Mouse (Mus musculus) CH12.LX (cell line): Measurements from ENCODE around the gene Sp110. TPM values are rescaled to one million over a fixed set of nuclear protein-coding genes. Genes with fewer than 3 reads are reported as not detected.

Source experiments
- polyA plus RNA-seq: library from polyadenylated mRNA; unstranded; fragments of >175 nt; gene quantifications from 2 replicates; pipeline ENCODE4 v1.2.1, GENCODE M21; 2012; ENCODE audit warnings: low read depth; ENCODE audit not compliant: insufficient read length
- total RNA-seq, 2 experiments: library from RNA; depleted of rRNA; stranded (reverse); fragments of 300-350 nt in 1 of 2; fragments of >200 nt in 1 of 2; gene quantifications; 2 replicates each; pipeline ENCODE4 v1.2.3; 2012 to 2014

Gene Sp110
- total and polyA plus RNA-seq, 3 experiments, result 61.7 to 175 (median 77.8) TPM

Other genes starting within 250 kb of the Sp110 start
- gene G530012D18Rik, start 23.1 kb downstream of the Sp110 start, total RNA-seq (2012; rRNA removed), result 9.1 and 10.4 TPM in 2 replicates
- not detected in 2 replicates for gene G530012D18Rik, start 23.1 kb downstream of the Sp110 start, total RNA-seq (2014; rRNA removed)
- gene G530012D18Rik, start 23.1 kb downstream of the Sp110 start, polyA plus RNA-seq, result 69.3 and 72.5 TPM in 2 replicates
- gene Sp140, start 1.6 kb upstream of the Sp110 start, total RNA-seq (2012; rRNA removed), result 116 and 127 TPM in 2 replicates
- 197 and 211 TPM in 2 replicates for gene Sp140, start 1.6 kb upstream of the Sp110 start, total RNA-seq (2014; rRNA removed)
- 241 and 256 TPM in 2 replicates for gene Sp140, start 1.6 kb upstream of the Sp110 start, polyA plus RNA-seq
- 21.1 and 24.7 TPM in 2 replicates for gene Sp100, start 51.2 kb upstream of the Sp110 start, total RNA-seq (2012; rRNA removed)
- 64.6 and 74.0 TPM in 2 replicates for gene Sp100, start 51.2 kb upstream of the Sp110 start, total RNA-seq (2014; rRNA removed)
- 54.1 and 59.5 TPM in 2 replicates for gene Sp100, start 51.2 kb upstream of the Sp110 start, polyA plus RNA-seq
- 55.8 and 64.7 TPM in 2 replicates for gene A630001G21Rik, start 179.8 kb upstream of the Sp110 start, total RNA-seq (2012; rRNA removed)
- 151 and 164 TPM in 2 replicates for gene A630001G21Rik, start 179.8 kb upstream of the Sp110 start, total RNA-seq (2014; rRNA removed)
- gene A630001G21Rik, start 179.8 kb upstream of the Sp110 start, polyA plus RNA-seq, result 130 and 139 TPM in 2 replicates
- 90.2 and 101 TPM in 2 replicates for gene Cab39, start 194.6 kb upstream of the Sp110 start, total RNA-seq (2012; rRNA removed)
- gene Cab39, start 194.6 kb upstream of the Sp110 start, total RNA-seq (2014; rRNA removed), result 239 and 263 TPM in 2 replicates
- 98.4 and 111 TPM in 2 replicates for gene Cab39, start 194.6 kb upstream of the Sp110 start, polyA plus RNA-seq